Mouse (Mus musculus) limb, embryonic 14.5 days (tissue): Measurements from ENCODE around the gene Nkain1. TPM values are rescaled to one million over a fixed set of nuclear protein-coding genes. Genes with fewer than 3 reads are reported as not detected.

Experiments
- ATAC-seq: fragments of 200-750 bp; cut with Nextera tagmentation; 2 replicates; pipeline ENCODE4 v1.8.0; 2017; ENCODE audit warnings: low read depth, moderate number of reproducible peaks, moderate TSS enrichment; ENCODE audit not compliant: low FRiP score
- DNase-seq: peaks from one replicate; pipeline ENCODE4 v3.0.0-alpha.2; 2015; ENCODE audit warnings: low spot score
- H3K27ac ChIP-seq: fragments of 300-500 bp; sonication (generic); replicated peaks from 2 replicates; pipeline ENCODE4 v1.5.1; 2014; ENCODE audit warnings: low read depth, mild to moderate bottlenecking, low read length, moderate library complexity, mixed read lengths
- H3K27me3 ChIP-seq: fragments of 300-500 bp; sonication (generic); 2 replicates; pipeline ENCODE4 v1.6.1; 2014; ENCODE audit warnings: low read length, mixed read lengths; ENCODE audit not compliant: control insufficient read depth, insufficient read depth
- H3K36me3 ChIP-seq: fragments of 300-500 bp; sonication (generic); 2 replicates; pipeline ENCODE4 v1.6.1; 2014; ENCODE audit warnings: mild to moderate bottlenecking, low read length, moderate library complexity, mixed read lengths; ENCODE audit not compliant: control insufficient read depth, insufficient read depth
- H3K4me1 ChIP-seq: fragments of 300-500 bp; sonication (generic); 2 replicates; pipeline ENCODE4 v1.6.1; 2014; ENCODE audit warnings: antibody characterized with exemption, low read length, mixed read lengths; ENCODE audit not compliant: control insufficient read depth, insufficient read depth
- H3K4me2 ChIP-seq: fragments of 300-500 bp; sonication (generic); replicated peaks from 2 replicates; pipeline ENCODE4 v1.6.1; 2014; ENCODE audit warnings: low read depth, mild to moderate bottlenecking, low read length, moderate library complexity; ENCODE audit not compliant: severe bottlenecking
- H3K4me3 ChIP-seq: fragments of 300-500 bp; sonication (generic); replicated peaks from 2 replicates; pipeline ENCODE4 v1.5.1; 2014; ENCODE audit warnings: low read length
- H3K9ac ChIP-seq: fragments of 300-500 bp; sonication (generic); 2 replicates; pipeline ENCODE4 v1.6.1; 2014; ENCODE audit warnings: mild to moderate bottlenecking, low read depth, low read length, moderate library complexity; ENCODE audit not compliant: severe bottlenecking
- H3K9me3 ChIP-seq: fragments of 300-500 bp; sonication (generic); 2 replicates; pipeline ENCODE4 v1.6.1; 2016; ENCODE audit warnings: low read length; ENCODE audit not compliant: control insufficient read depth
- POLR2A ChIP-seq: fragments of 200-500 bp; IDR thresholded peaks from 2 replicates; pipeline ENCODE4 v1.8.0; 2012; ENCODE audit warnings: inconsistent platforms, mild to moderate bottlenecking, moderate library complexity, borderline replicate concordance; ENCODE audit not compliant: insufficient read depth, insufficient read length; ENCODE audit errors: extremely low read depth
- WGBS: fragments of 180-500 bp; shearing (Covaris S2); extraction: QIAGEN DNeasy Blood & Tissue Kit; methylation state at CpG from one replicate; pipeline ENCODE4 v1.1.7; 2014; 5-methylcytosine and 5-hydroxymethylcytosine counted together
- polyA plus RNA-seq, 2 experiments: library from polyadenylated mRNA; depleted of rRNA in 1 of 2; stranded (reverse) in 1 of 2; unstranded in 1 of 2; fragments of >200 nt; fragmentation: Nextera tagmentation in 1 of 2; extraction: Ambion mirVana in 1 of 2; gene quantifications; 2 replicates each; pipeline versions ENCODE4 v1.2.1 to v1.2.3; 2012 to 2014

Gene Nkain1
- polyA plus RNA-seq, 2 experiments = 3.4 to 33.5 TPM

GRCm38 (mm10) chr4:130557852-130558251 is 16.1 kb downstream of the Nkain1 start:
- 89% methylated on average over 12 of the region's 12 CpGs for WGBS
- H3K4me1 ChIP-seq = no peaks in the 10 kb centered on the region

GRCm38 (mm10) chr4:130556992-130557391 is 17.0 kb downstream of the Nkain1 start:
- no peak for TF ChIP-seq POLR2A
- DNase-seq (no peak), ATAC-seq (no peak)
- Histone ChIP-seq H3K4me3 (no peak overlapping the region), H3K36me3 (no peaks in the 10 kb centered on the region), H3K27me3 (no peaks in the 10 kb centered on the region), H3K27ac (no peak overlapping the region), H3K4me2 (no peak overlapping the region), H3K4me1 (peaks cover 8% of the 10 kb centered on the region), H3K9ac (no peak overlapping the region), H3K9me3 (no peaks in the 10 kb centered on the region)
- WGBS = 67% methylated on average over 1 of the region's 1 CpGs

More at GRCm38 (mm10) chr4:130557852-130558251, 16.1 kb downstream of the Nkain1 start:
- Histone ChIP-seq H3K27me3 (no peaks in the 10 kb centered on the region), H3K36me3 (no peaks in the 10 kb centered on the region), H3K4me3 (no peak overlapping the region), H3K9ac (no peak overlapping the region), H3K4me2 (no peak overlapping the region), H3K9me3 (no peaks in the 10 kb centered on the region), H3K27ac (no peak overlapping the region)
- ATAC-seq = no peak
- TF ChIP-seq POLR2A = no peak
- DNase-seq = no peak

GRCm38 (mm10) chr4:130556224-130556623 is 17.7 kb downstream of the Nkain1 start:
- WGBS = 58% methylated on average over 5 of the region's 5 CpGs
- peaks cover 8% of the 10 kb centered on the region for H3K4me1 ChIP-seq

GRCm38 (mm10) chr4:130553121-130553448 is 20.9 kb downstream of the Nkain1 start:
- Histone ChIP-seq H3K4me3 (no peak overlapping the region), H3K36me3 (no peaks in the 10 kb centered on the region), H3K9ac (no peak overlapping the region), H3K4me1 (peaks cover 8% of the 10 kb centered on the region), H3K27me3 (no peaks in the 10 kb centered on the region), H3K9me3 (no peaks in the 10 kb centered on the region), H3K27ac (no peak overlapping the region), H3K4me2 (no peak overlapping the region)
- WGBS = 28% methylated on average over 6 of the region's 6 CpGs
- no peak for TF ChIP-seq POLR2A
- ATAC-seq (no peak), DNase-seq (no peak)

More at GRCm38 (mm10) chr4:130556224-130556623, 17.7 kb downstream of the Nkain1 start:
- H3K4me3 ChIP-seq = no peak overlapping the region
- no peak for DNase-seq
- no peak for TF ChIP-seq POLR2A
- no peaks in the 10 kb centered on the region for H3K36me3 ChIP-seq
- ATAC-seq = 0 out of 2 replicates have a peak, but pooled peaks have one; percentile 30
- H3K9ac ChIP-seq = no peak overlapping the region
- no peak overlapping the region for H3K4me2 ChIP-seq
- H3K27me3 ChIP-seq = no peaks in the 10 kb centered on the region
- H3K27ac ChIP-seq = no peak overlapping the region
- no peaks in the 10 kb centered on the region for H3K9me3 ChIP-seq

- TF ChIP-seq POLR2A = no peak
- Histone ChIP-seq H3K27ac (no peak overlapping the region), H3K4me3 (no peak overlapping the region), H3K4me1 (peaks cover 8% of the 10 kb centered on the region), H3K9me3 (no peaks in the 10 kb centered on the region), H3K4me2 (no peak overlapping the region), H3K9ac (no peak overlapping the region), H3K27me3 (no peaks in the 10 kb centered on the region), H3K36me3 (no peaks in the 10 kb centered on the region)
- ATAC-seq (no peak), DNase-seq (no peak)
- 30% methylated on average over 8 of the region's 8 CpGs for WGBS
Measured at GRCm38 (mm10) chr4:130552312-130553120, 21.5 kb downstream of the Nkain1 start.

GRCm38 (mm10) chr4:130550511-130550910 is 23.5 kb downstream of the Nkain1 start:
- Histone ChIP-seq H3K27ac (no peak overlapping the region), H3K9me3 (no peaks in the 10 kb centered on the region), H3K4me2 (no peak overlapping the region), H3K4me1 (peaks cover 8% of the 10 kb centered on the region), H3K9ac (no peak overlapping the region), H3K36me3 (no peaks in the 10 kb centered on the region), H3K4me3 (no peak overlapping the region), H3K27me3 (no peaks in the 10 kb centered on the region)
- no peak for TF ChIP-seq POLR2A
- 75% methylated on average over 9 of the region's 9 CpGs for WGBS
- ATAC-seq (no peak), DNase-seq (no peak)
